Mouse (Mus musculus): ENCODE measurements at regions not wholly inside any gene's neighbourhood (a gene's known extent, or its start where the extent isn't known, plus 50 kb on each side); places are given as distances from the start of the nearest gene placed in this dataset.

DNA sequence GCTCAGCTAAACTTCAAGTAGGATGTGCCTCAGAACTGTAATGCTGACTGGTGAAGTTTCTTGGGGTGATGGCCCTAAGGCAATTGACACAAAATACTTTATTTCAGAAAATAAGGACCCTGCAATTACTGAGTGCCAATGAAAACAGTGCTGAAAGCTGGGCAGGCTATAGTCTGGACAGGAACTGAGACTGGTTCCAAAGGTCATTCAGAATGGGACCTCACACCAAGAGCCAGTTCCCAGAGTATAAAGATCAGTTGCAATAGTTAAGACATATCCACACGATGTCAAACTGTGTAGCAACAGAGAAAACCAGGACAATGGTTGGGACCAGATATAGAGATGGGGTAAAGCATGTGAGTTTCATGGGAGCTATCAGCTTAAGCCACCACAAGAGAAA, 409.6 kb upstream of the Mctp2 start:
- no peak overlapping the region for H3K4me3 ChIP-seq (ENCODE audit: control insufficient read depth in 1 of 2, insufficient read depth in 1 of 2, low read depth in 2 of 2, low read length in 2 of 2)

DNA sequence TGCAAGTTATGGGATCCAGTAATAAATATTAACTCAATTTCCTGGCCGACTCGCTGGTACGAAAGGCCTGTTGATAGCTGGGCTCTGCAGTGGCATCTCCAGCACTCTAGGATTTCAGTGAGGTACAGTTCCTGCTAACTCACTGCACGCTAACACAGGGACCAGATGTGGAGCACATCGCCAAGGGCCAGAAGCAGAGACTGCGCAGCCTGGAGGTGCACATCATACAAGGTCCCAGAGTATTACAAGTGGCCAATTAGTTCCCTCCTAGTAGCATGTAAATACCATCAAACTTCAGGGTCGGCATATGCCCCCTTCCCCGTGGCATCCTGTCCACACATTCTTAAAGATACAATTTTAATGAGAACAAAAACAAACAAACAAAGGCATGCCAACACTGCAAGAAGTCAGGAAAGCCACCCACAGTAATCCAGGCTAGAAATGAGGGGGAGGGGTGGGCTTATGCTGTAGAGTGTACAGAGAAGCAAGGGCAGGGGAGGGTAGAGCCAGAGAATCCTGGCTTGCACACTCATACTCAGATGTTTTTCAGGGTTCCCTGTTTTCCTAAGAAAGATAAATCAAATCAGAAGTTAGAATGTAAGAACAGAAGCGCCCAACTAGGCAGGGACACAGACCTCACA, 419.9 kb upstream of the Mctp2 start:
- H3K9me3 ChIP-seq (replicated peaks; ENCODE audit: insufficient read depth, low read length) = no peaks in the 10 kb centered on the region
- no peaks in the 10 kb centered on the region for H3K27me3 ChIP-seq (ENCODE audit: control insufficient read depth in 1 of 2, insufficient read depth in 2 of 2, low read length in 2 of 2)
- no peaks in the 10 kb centered on the region for H3K4me1 ChIP-seq (ENCODE audit: control insufficient read depth in 1 of 2, insufficient read depth in 2 of 2, low read length in 2 of 2)
- H3K4me3 ChIP-seq (ENCODE audit: control insufficient read depth in 1 of 2, insufficient read depth in 1 of 2, low read depth in 2 of 2, low read length in 2 of 2) = no peak overlapping the region
- no peak for DNase-seq (ENCODE audit: low read depth, low spot score)
- H3K9ac ChIP-seq (ENCODE audit: control insufficient read depth, low read depth, low read length, poor library complexity, severe bottlenecking) = no peak overlapping the region
- H3K36me3 ChIP-seq (ENCODE audit: control insufficient read depth in 1 of 2, insufficient read depth in 2 of 2, low read length in 2 of 2) = no peaks in the 10 kb centered on the region
- TF ChIP-seq HCFC1 (IDR thresholded peaks at IDR 0.05; ENCODE audit: low read depth, low read length) = no peak
- no peak for TF ChIP-seq GATA1 (IDR thresholded peaks at IDR 0.05; ENCODE audit: low read depth, low read length)
- no peak for TF ChIP-seq MAX (IDR thresholded peaks at IDR 0.05; ENCODE audit: low read length)
- TF ChIP-seq ETS1 (IDR thresholded peaks at IDR 0.05; ENCODE audit: low read depth, low read length) = no peak
- no peak for TF ChIP-seq CHD1 (IDR thresholded peaks at IDR 0.05; ENCODE audit: low read depth, low read length)
- TF ChIP-seq MYB (IDR thresholded peaks at IDR 0.05; ENCODE audit: low read depth, low read length) = no peak
- no peak for TF ChIP-seq NRF1 (IDR thresholded peaks at IDR 0.05; ENCODE audit: insufficient read depth, low read depth, low read length, poor library complexity, severe bottlenecking)
- no peak for TF ChIP-seq SIN3A (IDR thresholded peaks at IDR 0.05; ENCODE audit: low read length)
- TF ChIP-seq UBTF (IDR thresholded peaks at IDR 0.05; ENCODE audit: borderline replicate concordance, insufficient read depth, low read depth, low read length) = no peak
- TF ChIP-seq RCOR1 (IDR thresholded peaks at IDR 0.05; ENCODE audit: low read depth, low read length) = no peak
- no peak for TF ChIP-seq ELF1 (IDR thresholded peaks at IDR 0.05; ENCODE audit: low read depth, low read length)
- no peak for TF ChIP-seq NELFE (IDR thresholded peaks at IDR 0.05; ENCODE audit: low read depth, low read length)
- no peak for TF ChIP-seq POLR2AphosphoS5 (IDR thresholded peaks at IDR 0.05; ENCODE audit: borderline replicate concordance, low read depth, low read length)
- no peak for TF ChIP-seq USF2 (IDR thresholded peaks at IDR 0.05; ENCODE audit: borderline replicate concordance in 1 of 2, insufficient read depth in 1 of 2, low read depth in 1 of 2, low read length in 2 of 2)
- no peak for TF ChIP-seq E2F4 (IDR thresholded peaks at IDR 0.05; ENCODE audit: borderline replicate concordance, low read depth, low read length)
- no peak for TF ChIP-seq ZNF384 (IDR thresholded peaks at IDR 0.05; ENCODE audit: low read depth, low read length)
- no peak for TF ChIP-seq USF1 (IDR thresholded peaks at IDR 0.05; ENCODE audit: low read depth, low read length)
- no peaks in the 10 kb centered on the region for H3K79me2 ChIP-seq (ENCODE audit: control insufficient read depth, insufficient read depth, low read length, poor library complexity)
- H3K27ac ChIP-seq (ENCODE audit: control insufficient read depth, low read depth, low read length) = no peak overlapping the region

More for the DNA sequence above, 409.6 kb upstream of the Mctp2 start:
- no peak for DNase-seq (ENCODE audit: low read depth, low spot score)
- no peak for TF ChIP-seq TCF12 (IDR thresholded peaks at IDR 0.05; ENCODE audit: low read depth, low read length)
- no peak for TF ChIP-seq ZNF384 (IDR thresholded peaks at IDR 0.05; ENCODE audit: low read depth, low read length)
- no peak for TF ChIP-seq RAD21 (IDR thresholded peaks at IDR 0.05; ENCODE audit: low read depth, low read length)
- no peak for TF ChIP-seq CHD2 (IDR thresholded peaks at IDR 0.05; ENCODE audit: low read length)
- no peak for TF ChIP-seq MAZ (IDR thresholded peaks at IDR 0.05; ENCODE audit: low read depth, low read length)
- no peak for TF ChIP-seq GATA1 (IDR thresholded peaks at IDR 0.05; ENCODE audit: low read depth, low read length)
- no peak for TF ChIP-seq USF2 (IDR thresholded peaks at IDR 0.05; ENCODE audit: borderline replicate concordance in 1 of 2, insufficient read depth in 1 of 2, low read depth in 1 of 2, low read length in 2 of 2)
- TF ChIP-seq NRF1 (IDR thresholded peaks at IDR 0.05; ENCODE audit: insufficient read depth, low read depth, low read length, poor library complexity, severe bottlenecking) = no peak
- no peak for TF ChIP-seq CHD1 (IDR thresholded peaks at IDR 0.05; ENCODE audit: low read depth, low read length)
- no peak for TF ChIP-seq MAX (IDR thresholded peaks at IDR 0.05; ENCODE audit: low read length)
- no peak for TF ChIP-seq EP300 (IDR thresholded peaks at IDR 0.05; ENCODE audit: low read depth in 1 of 2, low read length in 2 of 2)
- TF ChIP-seq CTCF (IDR thresholded peaks at IDR 0.05 in 2 of 3, conservative IDR thresholded peaks at IDR 0.05 in 1 of 3; ENCODE audit: control insufficient read depth in 1 of 3, insufficient read depth in 1 of 3, low read depth in 2 of 3, low read length in 3 of 3, poor library complexity in 1 of 3, severe bottlenecking in 1 of 3) = no peak
- no peak for TF ChIP-seq JUND (IDR thresholded peaks at IDR 0.05; ENCODE audit: low read depth, low read length)
- no peak for TF ChIP-seq ELF1 (IDR thresholded peaks at IDR 0.05; ENCODE audit: low read depth, low read length)
- no peak for TF ChIP-seq MYC (IDR thresholded peaks at IDR 0.05; ENCODE audit: low read depth, low read length)
- no peak for TF ChIP-seq NELFE (IDR thresholded peaks at IDR 0.05; ENCODE audit: low read depth, low read length)
- no peak overlapping the region for H3K27ac ChIP-seq (ENCODE audit: control insufficient read depth, low read depth, low read length)
- no peaks in the 10 kb centered on the region for H3K9me3 ChIP-seq (replicated peaks; ENCODE audit: insufficient read depth, low read length)
- H3K27me3 ChIP-seq (ENCODE audit: control insufficient read depth in 1 of 2, insufficient read depth in 2 of 2, low read length in 2 of 2) = no peaks in the 10 kb centered on the region
- no peak overlapping the region for H3K9ac ChIP-seq (ENCODE audit: control insufficient read depth, low read depth, low read length, poor library complexity, severe bottlenecking)
- no peaks in the 10 kb centered on the region for H3K4me1 ChIP-seq (ENCODE audit: control insufficient read depth in 1 of 2, insufficient read depth in 2 of 2, low read length in 2 of 2)
- H3K79me2 ChIP-seq (ENCODE audit: control insufficient read depth, insufficient read depth, low read length, poor library complexity) = no peaks in the 10 kb centered on the region
- no peaks in the 10 kb centered on the region for H3K36me3 ChIP-seq (ENCODE audit: control insufficient read depth in 1 of 2, insufficient read depth in 2 of 2, low read length in 2 of 2)

Data from MEL (cell line).